Mouse (Mus musculus) kidney, adult 2 months (tissue): ENCODE measurements around the gene Dglucy.

ENCODE experiments used
- CTCF ChIP-seq: fragments of 200-500 bp; conservative IDR thresholded peaks from 2 replicates; pipeline ENCODE4 v1.5.1; 2011; ENCODE audit warnings: low read depth, mild to moderate bottlenecking, control low read depth, low read length, moderate library complexity, mixed read lengths; ENCODE audit not compliant: insufficient read depth, insufficient read length
- POLR2A ChIP-seq: fragments of 200-500 bp; IDR thresholded peaks from one replicate; pipeline ENCODE4 v1.6.1; 2011; ENCODE audit warnings: low read depth, low read length, control low read depth

GRCm38 (mm10) chr12:100831021-100831420, 52.2 kb downstream of the Dglucy start:
- TF ChIP-seq POLR2A (no peak), CTCF (no peak)
